Mouse (Mus musculus): Measurements from ENCODE around the gene Pkd1. TPM values are rescaled to one million over a fixed set of nuclear protein-coding genes. Genes with fewer than 3 reads are reported as not detected.

The Pkd1 gene
- polyA plus RNA-seq, 1 experiment from 2014 or later = 16.8 TPM

DNA sequence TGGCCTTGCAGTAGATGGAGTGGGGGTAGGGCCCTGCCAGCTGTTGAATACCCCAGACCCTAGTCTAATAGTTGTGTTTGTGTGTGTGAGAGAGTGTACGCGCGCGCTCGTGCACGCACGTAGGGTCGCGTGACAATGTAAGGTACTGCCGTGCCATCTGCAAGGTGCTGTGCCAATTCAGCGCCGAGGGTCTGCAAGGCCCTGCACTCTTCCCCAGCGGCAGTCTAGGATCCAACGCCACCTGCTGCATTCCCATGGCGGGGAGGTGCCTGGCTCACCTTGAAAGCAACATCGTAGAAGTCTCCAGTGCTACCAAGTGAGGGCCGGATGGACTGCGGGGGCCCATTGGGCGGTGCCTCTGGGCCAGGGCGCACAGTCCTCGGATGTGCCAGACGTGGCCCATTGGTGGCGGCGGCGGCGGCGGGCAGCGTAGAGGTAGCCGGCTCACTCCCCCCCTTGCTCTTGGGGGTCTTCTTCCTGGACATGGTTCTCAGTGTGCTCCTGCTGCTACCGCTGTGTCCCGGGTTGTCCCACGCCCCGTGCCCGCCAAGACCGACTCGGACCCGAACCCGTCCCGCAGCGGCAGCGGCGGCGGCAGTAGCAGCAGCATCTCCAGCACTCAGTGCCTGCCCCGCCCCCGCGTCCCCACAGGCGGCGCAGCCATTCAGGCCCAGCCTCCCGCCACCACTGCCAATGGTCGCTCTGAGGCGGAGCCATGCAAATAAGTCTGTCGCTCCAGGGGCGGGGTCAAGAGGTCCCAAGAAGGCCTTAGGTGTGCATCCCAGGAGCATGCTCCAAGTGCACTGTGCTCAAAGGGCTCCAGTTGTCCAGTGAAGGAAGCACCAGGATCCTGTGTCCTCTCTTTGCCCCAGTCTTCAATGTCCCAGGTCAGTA, 16.3 kb upstream of the Pkd1 start:
- Histone ChIP-seq H3K4me2 (ENCODE audit: low read length) (peak overlapping the region; percentile 89), H3K36me3 (ENCODE audit: control insufficient read depth, insufficient read depth, low read length) (peaks cover 21% of the 10 kb centered on the region), H3K4me1 (ENCODE audit: control insufficient read depth in 2 of 2, insufficient read depth in 2 of 2, low read length in 2 of 2) (peaks cover 17 to 31% of the 10 kb centered on the region in 2 experiments), H3K9ac (ENCODE audit: low read length) (peak overlapping the region; percentile 69), H3K9me3 (ENCODE audit: control insufficient read depth, low read length) (no peaks in the 10 kb centered on the region), H3K27me3 (ENCODE audit: control insufficient read depth, insufficient read depth, low read length) (no peaks in the 10 kb centered on the region), H3K4me3 (ENCODE audit: control insufficient read depth in 1 of 2, insufficient read depth in 1 of 2, low read depth in 1 of 2, low read length in 2 of 2) (peak overlapping the region; percentile 29 to 39), H3K27ac (replicated peaks in 1 of 2; ENCODE audit: control insufficient read depth in 1 of 2, insufficient read depth in 1 of 2, low read depth in 2 of 2, low read length in 2 of 2) (no peak overlapping the region)
- WGBS = 7% methylated on average over 53 of the region's 53 CpGs
- peak; percentile 61 for ATAC-seq (ENCODE audit: insufficient number of reproducible peaks, insufficient read depth, low FRiP score, low read depth)

GRCm38 (mm10) chr17:24534160-24534718, 15.4 kb upstream of the Pkd1 start, which contains the start of gene Rab26:
TSS of gene Rab26 (minus strand) at chr17:24534210.
- H3K27ac ChIP-seq (replicated peaks in 1 of 2; ENCODE audit: control insufficient read depth in 1 of 2, insufficient read depth in 1 of 2, low read depth in 2 of 2, low read length in 2 of 2) = no peak within 1 kb of the TSS
- WGBS = 88% methylated on average over 8 of the region's 8 CpGs
- H3K9me3 ChIP-seq (ENCODE audit: control insufficient read depth, low read length) = no peaks in the 10 kb centered on the region
- no peaks in the 10 kb centered on the region for H3K27me3 ChIP-seq (ENCODE audit: control insufficient read depth, insufficient read depth, low read length)
- H3K4me1 ChIP-seq (ENCODE audit: control insufficient read depth in 2 of 2, insufficient read depth in 2 of 2, low read length in 2 of 2) = peaks cover 17 to 24% of the 10 kb centered on the region in 2 experiments
- peak within 1 kb of the TSS; percentile 89 for H3K4me2 ChIP-seq (ENCODE audit: low read length)
- peak within 1 kb of the TSS; percentile 69 for H3K9ac ChIP-seq (ENCODE audit: low read length)
- peaks cover 21% of the 10 kb centered on the region for H3K36me3 ChIP-seq (ENCODE audit: control insufficient read depth, insufficient read depth, low read length)
- peak within 1 kb of the TSS; percentile 29 to 39 for H3K4me3 ChIP-seq (ENCODE audit: control insufficient read depth in 1 of 2, insufficient read depth in 1 of 2, low read depth in 1 of 2, low read length in 2 of 2)
- no peak for ATAC-seq (ENCODE audit: insufficient number of reproducible peaks, insufficient read depth, low FRiP score, low read depth)

DNA sequence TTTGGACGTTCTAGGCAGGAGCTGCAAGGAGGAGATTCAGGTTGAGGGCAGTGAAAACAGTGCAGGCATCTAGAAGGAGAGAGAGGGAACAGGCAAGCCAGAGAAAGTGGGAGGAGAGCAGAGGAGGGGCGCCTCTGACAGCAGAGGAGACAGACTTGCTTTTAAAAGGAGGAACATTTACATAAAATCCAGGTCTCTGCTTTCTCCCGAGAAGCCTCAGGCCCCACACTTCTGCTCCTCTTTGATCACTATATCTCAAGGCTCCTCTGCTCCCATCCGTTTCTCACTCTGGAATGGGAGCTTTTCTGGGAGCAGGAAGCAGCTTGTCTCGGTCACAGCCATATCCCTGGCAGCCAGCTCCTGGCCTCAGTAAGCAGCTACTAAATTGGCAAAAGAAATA, 14.3 kb upstream of the Pkd1 start:
- 35% methylated on average over 5 of the region's 5 CpGs for WGBS
- Histone ChIP-seq H3K9ac (ENCODE audit: low read length) (no peak overlapping the region), H3K36me3 (ENCODE audit: control insufficient read depth, insufficient read depth, low read length) (peaks cover 12% of the 10 kb centered on the region), H3K27me3 (ENCODE audit: control insufficient read depth, insufficient read depth, low read length) (no peaks in the 10 kb centered on the region), H3K4me3 (ENCODE audit: control insufficient read depth in 1 of 2, insufficient read depth in 1 of 2, low read depth in 1 of 2, low read length in 2 of 2) (no peak overlapping the region), H3K4me1 (ENCODE audit: control insufficient read depth in 2 of 2, insufficient read depth in 2 of 2, low read length in 2 of 2) (peaks cover 8 to 14% of the 10 kb centered on the region in 2 experiments), H3K9me3 (ENCODE audit: control insufficient read depth, low read length) (no peaks in the 10 kb centered on the region), H3K27ac (replicated peaks in 1 of 2; ENCODE audit: control insufficient read depth in 1 of 2, insufficient read depth in 1 of 2, low read depth in 2 of 2, low read length in 2 of 2) (no peak overlapping the region), H3K4me2 (ENCODE audit: low read length) (no peak overlapping the region)
- ATAC-seq (ENCODE audit: insufficient number of reproducible peaks, insufficient read depth, low FRiP score, low read depth) = no peak

- H3K27me3 ChIP-seq (ENCODE audit: control insufficient read depth, insufficient read depth, low read length) = no peaks in the 10 kb centered on the region
- H3K4me2 ChIP-seq (ENCODE audit: low read length) = no peak overlapping the region
- no peaks in the 10 kb centered on the region for H3K36me3 ChIP-seq (ENCODE audit: control insufficient read depth, insufficient read depth, low read length)
- no peak overlapping the region for H3K9ac ChIP-seq (ENCODE audit: low read length)
- 43% methylated on average over 3 of the region's 3 CpGs for WGBS
- H3K27ac ChIP-seq (replicated peaks in 1 of 2; ENCODE audit: control insufficient read depth in 1 of 2, insufficient read depth in 1 of 2, low read depth in 2 of 2, low read length in 2 of 2) = no peak overlapping the region
- H3K4me1 ChIP-seq (ENCODE audit: control insufficient read depth in 2 of 2, insufficient read depth in 2 of 2, low read length in 2 of 2) = peaks cover 8% of the 10 kb centered on the region in 2 experiments
- no peak overlapping the region for H3K4me3 ChIP-seq (ENCODE audit: control insufficient read depth in 1 of 2, insufficient read depth in 1 of 2, low read depth in 1 of 2, low read length in 2 of 2)
- no peak for ATAC-seq (ENCODE audit: insufficient number of reproducible peaks, insufficient read depth, low FRiP score, low read depth)
- no peaks in the 10 kb centered on the region for H3K9me3 ChIP-seq (ENCODE audit: control insufficient read depth, low read length)
These were observed 12.1 kb upstream of the Pkd1 start for GRCm38 (mm10) chr17:24537536-24537935.

GRCm38 (mm10) chr17:24538950-24539349, 10.7 kb upstream of the Pkd1 start:
- Histone ChIP-seq H3K4me1 (ENCODE audit: control insufficient read depth in 2 of 2, insufficient read depth in 2 of 2, low read length in 2 of 2) (no peaks in the 10 kb centered on the region; a peak in 1 of 4 replicates), H3K9me3 (ENCODE audit: control insufficient read depth, low read length) (no peaks in the 10 kb centered on the region), H3K4me2 (ENCODE audit: low read length) (no peak overlapping the region), H3K4me3 (ENCODE audit: control insufficient read depth in 1 of 2, insufficient read depth in 1 of 2, low read depth in 1 of 2, low read length in 2 of 2) (no peak overlapping the region), H3K27ac (replicated peaks in 1 of 2; ENCODE audit: control insufficient read depth in 1 of 2, insufficient read depth in 1 of 2, low read depth in 2 of 2, low read length in 2 of 2) (no peak overlapping the region), H3K9ac (ENCODE audit: low read length) (no peak overlapping the region), H3K36me3 (ENCODE audit: control insufficient read depth, insufficient read depth, low read length) (no peaks in the 10 kb centered on the region), H3K27me3 (ENCODE audit: control insufficient read depth, insufficient read depth, low read length) (no peaks in the 10 kb centered on the region)
- 64% methylated on average over 8 of the region's 8 CpGs for WGBS
- ATAC-seq (ENCODE audit: insufficient number of reproducible peaks, insufficient read depth, low FRiP score, low read depth) = no peak

- Histone ChIP-seq H3K9ac (ENCODE audit: low read length) (no peak overlapping the region), H3K9me3 (ENCODE audit: control insufficient read depth, low read length) (no peaks in the 10 kb centered on the region), H3K27me3 (ENCODE audit: control insufficient read depth, insufficient read depth, low read length) (no peaks in the 10 kb centered on the region), H3K4me3 (ENCODE audit: control insufficient read depth in 1 of 2, insufficient read depth in 1 of 2, low read depth in 1 of 2, low read length in 2 of 2) (no peak overlapping the region), H3K27ac (replicated peaks in 1 of 2; ENCODE audit: control insufficient read depth in 1 of 2, insufficient read depth in 1 of 2, low read depth in 2 of 2, low read length in 2 of 2) (no peak overlapping the region), H3K4me1 (ENCODE audit: control insufficient read depth in 2 of 2, insufficient read depth in 2 of 2, low read length in 2 of 2) (no peaks in the 10 kb centered on the region; a peak in 1 of 4 replicates), H3K4me2 (ENCODE audit: low read length) (no peak overlapping the region), H3K36me3 (ENCODE audit: control insufficient read depth, insufficient read depth, low read length) (no peaks in the 10 kb centered on the region)
- 15% methylated on average over 3 of the region's 3 CpGs for WGBS
- ATAC-seq (ENCODE audit: insufficient number of reproducible peaks, insufficient read depth, low FRiP score, low read depth) = no peak
These were observed 9.3 kb upstream of the Pkd1 start for GRCm38 (mm10) chr17:24540375-24540774.

DNA sequence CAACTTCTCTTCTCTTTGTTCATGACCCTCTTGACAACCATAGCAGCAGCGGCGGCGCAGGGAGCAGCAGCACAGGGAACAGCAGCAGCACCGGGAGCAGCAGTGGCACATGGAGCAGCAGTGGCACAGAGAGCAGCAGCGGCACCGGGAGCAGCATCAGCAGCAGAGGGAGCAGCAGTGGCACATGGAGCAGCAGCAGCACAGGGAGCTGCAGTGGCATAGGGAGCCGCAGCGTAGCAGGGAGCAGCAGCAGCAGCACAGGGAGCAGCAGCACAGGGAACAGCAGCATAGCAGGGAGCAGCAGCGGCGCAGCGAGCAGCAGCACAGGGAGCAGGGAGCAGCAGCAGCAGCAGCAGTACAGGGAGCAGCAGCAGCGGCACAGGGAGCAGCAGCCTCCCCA, 5.0 kb upstream of the Pkd1 start:
- WGBS = 17% methylated on average over 12 of the region's 12 CpGs
- no peak overlapping the region for H3K27ac ChIP-seq (replicated peaks in 1 of 2; ENCODE audit: control insufficient read depth in 1 of 2, insufficient read depth in 1 of 2, low read depth in 2 of 2, low read length in 2 of 2)
- ATAC-seq (ENCODE audit: insufficient number of reproducible peaks, insufficient read depth, low FRiP score, low read depth) = no peak
- H3K27me3 ChIP-seq (ENCODE audit: control insufficient read depth, insufficient read depth, low read length) = no peaks in the 10 kb centered on the region
- H3K36me3 ChIP-seq (ENCODE audit: control insufficient read depth, insufficient read depth, low read length) = no peaks in the 10 kb centered on the region
- H3K9ac ChIP-seq (ENCODE audit: low read length) = no peak overlapping the region
- H3K4me3 ChIP-seq (ENCODE audit: control insufficient read depth in 1 of 2, insufficient read depth in 1 of 2, low read depth in 1 of 2, low read length in 2 of 2) = no peak overlapping the region
- peaks cover 2 to 8% of the 10 kb centered on the region in 2 experiments; a peak in 1 of 4 replicates for H3K4me1 ChIP-seq (ENCODE audit: control insufficient read depth in 2 of 2, insufficient read depth in 2 of 2, low read length in 2 of 2)
- peak overlapping the region; percentile 24 for H3K4me2 ChIP-seq (ENCODE audit: low read length)
- H3K9me3 ChIP-seq (ENCODE audit: control insufficient read depth, low read length) = no peaks in the 10 kb centered on the region
